Mouse (Mus musculus) thymus, adult 2 months (tissue): ENCODE data around the gene Gm36210. TPM values are rescaled to one million over a fixed set of nuclear protein-coding genes. Genes with fewer than 3 reads are reported as not detected.

ENCODE experiments used
- DNase-seq: peaks from one replicate; pipeline ENCODE4 v3.0.0; 2021
- H3K27ac ChIP-seq: fragments of 200-500 bp; 2 replicates; pipeline ENCODE4 v1.5.1; 2012; ENCODE audit warnings: low read length, control low read depth; ENCODE audit not compliant: control insufficient read depth, insufficient read depth
- H3K27me3 ChIP-seq: fragments of 200-500 bp; 2 replicates; pipeline ENCODE4 v1.6.1; 2012; ENCODE audit warnings: mild to moderate bottlenecking, low read length, moderate library complexity, mixed read lengths; ENCODE audit not compliant: control insufficient read depth, insufficient read depth
- H3K36me3 ChIP-seq: fragments of 200-500 bp; 2 replicates; pipeline ENCODE4 v1.6.1; 2012; ENCODE audit warnings: mild to moderate bottlenecking, low read length, moderate library complexity; ENCODE audit not compliant: control insufficient read depth, insufficient read depth
- H3K4me1 ChIP-seq: fragments of 200-500 bp; replicated peaks from 2 replicates; pipeline ENCODE4 v1.6.1; 2012; ENCODE audit warnings: low read length; ENCODE audit not compliant: control insufficient read depth, insufficient read depth
- H3K4me3 ChIP-seq: fragments of 200-500 bp; 2 replicates; pipeline ENCODE4 v1.5.1; 2012; ENCODE audit warnings: mild to moderate bottlenecking, low read length, control low read depth, moderate library complexity; ENCODE audit not compliant: control insufficient read depth, insufficient read depth
- CTCF ChIP-seq: fragments of 200-500 bp; IDR thresholded peaks from 2 replicates; pipeline ENCODE4 v1.5.1; 2012; ENCODE audit warnings: mild to moderate bottlenecking, control low read depth, low read length, moderate library complexity, borderline replicate concordance; ENCODE audit not compliant: control insufficient read depth, poor library complexity, insufficient read depth; ENCODE audit errors: extremely low read depth
- POLR2A ChIP-seq: fragments of 200-500 bp; IDR thresholded peaks from 2 replicates; pipeline ENCODE4 v1.6.1; 2012; ENCODE audit warnings: mild to moderate bottlenecking, low read length, control low read depth, moderate library complexity; ENCODE audit not compliant: control insufficient read depth, poor library complexity, insufficient read depth; ENCODE audit errors: extremely low read depth
- WGBS: fragments of 180-500 bp; shearing (Covaris S2); methylation state at CpG from one replicate; pipeline ENCODE4 v1.1.7; 2018; 5-methylcytosine and 5-hydroxymethylcytosine counted together
- polyA plus RNA-seq: library from polyadenylated mRNA; depleted of rRNA; stranded (reverse); fragments of >200 nt; gene quantifications from 2 replicates; pipeline ENCODE4 v1.2.3, GENCODE M21; 2012

The Gm36210 gene
- polyA plus RNA-seq, 1 experiment: 0.15 TPM

DNA sequence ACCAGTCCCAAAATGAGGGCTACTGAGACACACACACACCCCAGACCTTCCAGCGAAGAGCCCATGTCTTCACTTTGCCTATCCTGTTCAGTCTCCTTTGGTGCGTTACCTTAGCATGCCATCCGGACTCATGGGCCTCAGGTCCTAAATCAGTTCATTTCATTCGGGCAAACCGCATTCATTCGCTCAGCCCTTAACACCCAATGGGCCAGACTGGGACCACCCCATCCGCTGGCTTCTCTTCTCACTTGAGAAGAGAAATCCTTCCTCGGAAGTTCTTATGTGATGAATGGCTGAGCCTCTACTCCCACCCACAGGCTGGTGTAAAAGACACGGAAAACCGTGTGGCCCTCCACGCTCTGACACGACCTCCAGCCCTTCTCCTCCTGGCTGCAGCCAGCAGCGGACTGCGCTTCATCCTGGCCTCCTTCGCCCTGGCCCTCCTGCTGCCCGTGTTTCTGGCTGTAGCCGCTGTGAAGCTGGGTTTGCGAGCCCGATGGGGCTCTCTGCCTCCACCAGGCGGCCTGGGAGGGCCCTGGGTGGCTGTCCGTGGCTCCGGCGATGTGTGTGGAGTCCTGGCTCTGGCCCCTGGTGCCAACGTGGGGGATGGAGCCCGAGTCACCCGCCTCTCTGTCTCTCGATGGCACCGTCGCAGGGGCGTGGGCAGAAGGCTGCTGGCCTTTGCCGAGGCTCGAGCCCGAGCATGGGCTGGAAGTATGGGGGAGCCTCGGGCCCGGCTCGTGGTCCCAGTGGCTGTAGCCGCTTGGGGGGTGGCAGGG lies 17.5 kb upstream of the Gm36210 start:
- no peak for DNase-seq
- H3K36me3 ChIP-seq: peaks cover 19% of the 10 kb centered on the region
- no peak overlapping the region for H3K27ac ChIP-seq
- WGBS: 10% methylated on average over 37 of the region's 37 CpGs
- peaks cover 14% of the 10 kb centered on the region for H3K4me1 ChIP-seq
- no peak overlapping the region for H3K4me3 ChIP-seq
- TF ChIP-seq CTCF (no peak), POLR2A (no peak)
- peaks cover 11% of the 10 kb centered on the region for H3K27me3 ChIP-seq

DNA sequence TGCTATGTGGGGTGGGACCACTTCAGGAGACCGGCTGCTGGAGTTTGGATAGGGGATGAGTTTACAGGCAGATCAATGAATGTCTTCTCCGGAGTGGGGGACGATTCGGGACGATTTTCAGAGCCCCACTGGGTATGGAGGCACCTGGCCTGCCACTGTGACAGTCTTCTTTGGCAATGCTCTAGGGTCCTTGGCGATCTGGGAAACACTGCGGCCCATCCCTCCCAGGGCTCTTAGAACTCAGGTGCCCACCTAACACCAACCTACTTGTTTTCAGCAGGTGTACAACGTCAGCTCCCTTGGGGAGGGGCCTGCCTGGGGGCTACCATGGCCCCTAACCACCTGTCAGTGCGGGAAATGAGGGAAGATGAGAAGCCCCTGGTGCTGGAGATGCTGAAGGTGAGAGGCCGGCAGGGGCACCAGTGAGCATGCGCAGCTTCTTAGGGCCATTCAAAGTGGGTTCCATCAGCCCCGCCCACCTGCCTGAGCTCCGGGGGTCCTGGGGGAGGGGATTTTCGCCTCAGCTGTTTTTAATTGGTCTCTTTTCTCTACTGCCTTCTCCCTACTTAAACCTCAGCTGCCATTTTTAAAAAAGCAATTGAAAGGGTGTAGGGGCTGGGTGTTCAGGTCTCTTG lies 16.7 kb upstream of the Gm36210 start:
- no peak overlapping the region for H3K27ac ChIP-seq
- TF ChIP-seq POLR2A (no peak), CTCF (no peak)
- no peak overlapping the region for H3K4me3 ChIP-seq

DNA sequence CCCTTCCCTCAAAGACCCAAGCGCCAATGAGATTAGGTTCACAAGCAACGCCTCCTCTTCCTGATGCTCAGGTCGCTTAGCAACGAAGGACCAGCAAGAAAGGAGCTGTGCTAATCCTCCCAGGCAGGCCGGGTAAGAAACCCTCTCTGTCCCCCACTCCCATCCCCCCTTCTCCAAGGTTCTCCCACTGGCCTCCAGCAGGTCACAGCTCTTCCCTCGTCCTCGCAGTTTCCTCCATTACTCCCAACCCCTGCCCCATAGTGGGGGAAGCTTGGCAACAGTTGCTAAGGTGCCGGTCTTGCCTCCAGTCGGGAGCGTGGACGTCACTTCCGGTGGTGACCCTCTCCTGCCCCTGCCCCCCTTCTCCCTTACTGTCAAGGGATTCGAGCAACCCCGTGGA lies 16.2 kb upstream of the Gm36210 start:
- H3K36me3 ChIP-seq: peaks cover 19% of the 10 kb centered on the region
- 0 out of 2 replicates have a peak overlapping the region, but pooled peaks have one; percentile 8 for H3K4me3 ChIP-seq
- WGBS: 1% methylated on average over 14 of the region's 14 CpGs
- DNase-seq: peak; percentile 45
- no peak overlapping the region for H3K27ac ChIP-seq
- TF ChIP-seq CTCF (no peak), POLR2A (no peak)
- H3K4me1 ChIP-seq: peaks cover 14% of the 10 kb centered on the region
- H3K27me3 ChIP-seq: peaks cover 11% of the 10 kb centered on the region

More for the DNA sequence above, 16.7 kb upstream of the Gm36210 start:
- WGBS: 8% methylated on average over 14 of the region's 14 CpGs
- Histone ChIP-seq H3K36me3 (peaks cover 19% of the 10 kb centered on the region), H3K4me1 (peaks cover 14% of the 10 kb centered on the region), H3K27me3 (peaks cover 11% of the 10 kb centered on the region)
- no peak for DNase-seq

DNA sequence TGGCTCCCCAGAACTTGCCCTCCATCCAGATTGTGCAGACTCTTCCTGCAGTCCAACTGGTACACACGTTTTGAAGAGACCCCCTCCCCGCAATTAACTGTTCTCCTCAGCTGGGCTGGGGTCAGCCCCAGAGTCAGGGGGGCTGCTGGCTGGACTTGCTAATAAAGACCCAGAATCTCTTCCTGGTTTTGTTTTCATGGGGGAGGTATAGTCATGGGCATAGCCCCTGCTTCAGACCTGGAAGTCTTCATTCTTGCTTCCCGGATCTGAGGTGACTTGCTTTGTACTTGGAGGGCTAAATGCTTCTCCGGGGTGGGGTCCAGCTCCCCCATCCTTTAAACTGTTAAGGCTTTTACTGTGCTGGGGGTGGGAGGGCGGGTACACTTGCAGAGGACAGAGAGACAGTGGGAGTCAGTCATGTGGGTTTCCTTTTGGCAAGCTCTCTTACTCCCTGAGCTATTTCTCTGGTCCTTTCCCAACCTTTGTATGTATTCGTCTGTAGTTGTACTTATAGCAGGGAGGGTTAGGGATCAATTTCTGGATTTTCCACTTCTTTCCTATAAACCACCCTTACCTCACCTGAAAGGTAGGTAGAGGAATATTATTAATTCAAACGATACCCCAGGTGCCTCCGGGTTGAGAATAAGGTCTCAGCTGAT lies 15.6 kb upstream of the Gm36210 start, which contains the start of gene Nat14:
Gene Nat14 (plus strand): TSS at position 205 of the 659 bp plus-strand sequence.
- TF ChIP-seq CTCF: no peak
- no peak for TF ChIP-seq POLR2A
- Histone ChIP-seq H3K4me3 (0 out of 2 replicates have a peak within 1 kb of the TSS, but pooled peaks have one; percentile 8), H3K36me3 (peaks cover 19% of the 10 kb centered on the region), H3K4me1 (peaks cover 14% of the 10 kb centered on the region), H3K27ac (no peak within 1 kb of the TSS), H3K27me3 (peaks cover 11% of the 10 kb centered on the region)
- DNase-seq: no peak
- WGBS: 40% methylated on average over 8 of the region's 8 CpGs

DNA sequence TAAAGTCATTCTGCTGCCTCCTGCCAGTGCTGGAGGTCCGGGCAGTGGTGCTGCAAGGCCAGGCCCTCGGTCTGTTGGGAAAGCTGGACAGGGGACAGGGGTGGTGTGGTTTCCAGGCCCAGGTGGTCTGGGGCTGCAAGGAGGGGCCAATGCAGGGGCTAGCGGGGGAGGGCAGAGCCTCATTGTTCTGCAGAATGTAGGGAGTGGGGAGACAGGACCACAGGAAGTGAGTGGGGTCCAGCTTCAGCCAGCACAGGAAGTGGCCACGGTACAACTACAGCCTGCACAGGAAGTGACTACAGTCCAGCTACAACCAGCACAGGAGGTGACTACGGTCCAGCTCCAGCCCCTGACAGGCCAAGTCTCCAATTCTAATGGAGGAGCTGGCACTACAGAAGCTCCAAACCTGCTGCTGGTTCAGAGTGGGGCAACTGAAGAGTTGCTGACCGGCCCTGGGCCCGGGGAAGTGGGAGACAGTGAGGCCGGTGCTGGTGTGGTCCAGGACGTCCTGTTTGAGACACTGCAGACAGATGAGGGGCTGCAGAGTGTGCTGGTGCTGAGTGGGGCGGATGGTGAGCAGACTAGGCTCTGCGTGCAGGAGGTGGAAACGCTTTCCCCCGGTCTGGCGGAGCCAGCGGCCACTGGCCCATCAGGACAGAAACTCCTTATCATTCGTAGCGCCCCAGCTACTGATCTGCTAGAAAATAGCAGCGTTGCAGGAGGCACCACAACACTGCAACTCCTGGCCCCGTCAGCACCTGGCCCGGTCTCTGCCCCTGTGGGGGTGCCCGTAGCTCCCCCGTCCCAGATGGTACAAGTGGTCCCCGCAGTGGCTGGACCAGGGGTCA lies 14.9 kb upstream of the Gm36210 start:
- no peak for DNase-seq
- H3K4me3 ChIP-seq: no peak overlapping the region
- TF ChIP-seq CTCF (no peak), POLR2A (no peak)
- peaks cover 11% of the 10 kb centered on the region for H3K27me3 ChIP-seq
- 78% methylated on average over 23 of the region's 23 CpGs for WGBS
- H3K27ac ChIP-seq: no peak overlapping the region
- peaks cover 19% of the 10 kb centered on the region for H3K36me3 ChIP-seq
- H3K4me1 ChIP-seq: peaks cover 18% of the 10 kb centered on the region

DNA sequence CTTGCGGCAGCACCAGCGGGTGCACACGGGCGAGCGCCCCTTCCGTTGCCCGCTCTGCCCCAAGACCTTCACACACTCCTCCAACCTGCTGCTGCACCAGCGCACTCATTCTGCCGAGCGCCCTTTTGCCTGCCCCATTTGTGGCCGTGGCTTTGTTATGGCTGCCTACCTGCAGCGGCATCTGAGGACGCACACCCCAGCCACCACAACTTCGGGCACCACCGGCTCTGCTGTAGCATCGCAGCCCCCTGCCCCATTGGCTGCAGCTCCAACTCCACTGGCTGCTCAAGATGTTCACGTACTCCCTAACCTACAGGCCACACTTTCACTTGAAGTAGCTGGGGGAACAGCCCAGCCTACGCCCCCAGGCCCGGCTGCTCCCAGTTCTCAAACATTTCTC lies 14.2 kb upstream of the Gm36210 start:
- peaks cover 19% of the 10 kb centered on the region for H3K36me3 ChIP-seq
- peaks cover 11% of the 10 kb centered on the region for H3K27me3 ChIP-seq
- no peak overlapping the region for H3K4me3 ChIP-seq
- DNase-seq: no peak
- TF ChIP-seq CTCF (no peak), POLR2A (no peak)
- H3K4me1 ChIP-seq: peaks cover 21% of the 10 kb centered on the region
- WGBS: 98% methylated on average over 19 of the region's 19 CpGs
- no peak overlapping the region for H3K27ac ChIP-seq
